Mouse (Mus musculus): ENCODE measurements around the gene Inpp5f. TPM values are rescaled to one million over a fixed set of nuclear protein-coding genes. Genes with fewer than 3 reads are reported as not detected.
A peak's percentile ranks its signal among the peaks of the same experiment; 100 is the strongest.

Inpp5f gene
- polyA plus RNA-seq, 1 experiment from 2014 or later: 303 TPM

DNA sequence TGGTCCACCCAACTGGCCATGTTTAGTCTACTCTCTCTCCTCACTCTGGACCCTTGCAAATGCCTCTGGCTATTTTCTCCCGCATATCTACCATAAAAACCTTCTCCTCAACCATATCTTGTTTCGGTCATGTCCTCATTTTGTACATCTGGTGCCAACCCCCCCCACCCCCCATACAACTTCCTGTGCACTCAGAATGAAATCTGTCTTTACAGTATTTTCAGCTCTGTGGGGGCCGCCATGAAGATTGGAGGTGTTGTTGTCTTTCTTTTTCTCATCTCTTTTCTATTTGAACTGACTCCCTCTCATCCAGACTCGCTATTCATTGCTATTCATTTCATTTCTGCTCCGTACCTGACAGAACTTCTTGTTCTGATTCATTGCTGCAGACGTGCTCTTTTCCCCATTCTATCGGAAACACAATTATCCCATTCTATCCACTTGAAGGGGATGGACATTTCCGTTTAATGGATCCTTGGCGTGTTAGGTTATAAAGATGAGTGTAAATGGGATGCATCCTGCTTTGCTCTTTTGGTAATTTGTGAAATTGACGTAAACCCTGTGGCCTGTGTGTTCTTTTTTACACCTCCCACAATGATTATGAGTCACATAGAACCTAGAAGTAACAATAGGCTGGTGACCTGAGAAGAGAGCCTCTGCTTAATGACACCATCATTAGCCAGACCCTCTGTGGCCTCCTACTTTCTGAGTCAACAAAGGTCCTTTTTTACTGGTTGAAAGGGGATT, 32.8 kb upstream of the Inpp5f start:
- ATAC-seq (ENCODE audit: low read depth): no peak
- no peaks in the 10 kb centered on the region for H3K36me3 ChIP-seq
- no peak overlapping the region for H3K4me2 ChIP-seq
- no peak overlapping the region for H3K9ac ChIP-seq
- H3K4me1 ChIP-seq (replicated peaks): peaks cover 15% of the 10 kb centered on the region
- no peak overlapping the region for H3K4me3 ChIP-seq
- H3K9me3 ChIP-seq: no peaks in the 10 kb centered on the region
- 38% methylated on average over 10 of the region's 10 CpGs for WGBS
- H3K27ac ChIP-seq (replicated peaks): no peak overlapping the region
- no peaks in the 10 kb centered on the region for H3K27me3 ChIP-seq

DNA sequence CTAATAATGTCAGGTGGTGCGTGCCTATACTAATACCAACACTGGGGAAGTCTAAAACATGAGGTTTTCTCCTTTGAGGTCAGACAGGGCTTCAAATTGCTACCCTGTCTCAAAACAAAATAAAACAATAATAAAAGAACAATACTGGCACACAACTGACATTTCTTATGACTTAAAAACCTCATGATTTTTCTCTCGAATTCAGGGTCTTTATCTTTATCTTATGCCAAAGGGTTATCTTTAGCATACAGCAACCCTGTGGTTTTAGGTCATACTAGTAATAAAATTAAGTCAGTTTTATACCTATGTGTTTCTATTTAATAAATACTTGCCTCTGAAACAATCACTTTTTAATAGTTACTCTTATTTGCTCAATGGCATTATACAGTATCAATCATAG, 31.7 kb upstream of the Inpp5f start:
- H3K27ac ChIP-seq (replicated peaks): no peak overlapping the region
- no peak for ATAC-seq (ENCODE audit: low read depth)
- peaks cover 9% of the 10 kb centered on the region; the same call in 1 of the 2 replicates for H3K4me1 ChIP-seq (replicated peaks)
- H3K9me3 ChIP-seq: no peaks in the 10 kb centered on the region
- H3K9ac ChIP-seq: no peak overlapping the region
- H3K27me3 ChIP-seq: no peaks in the 10 kb centered on the region
- H3K4me2 ChIP-seq: no peak overlapping the region
- WGBS: 68% methylated on average over 2 of the region's 2 CpGs
- H3K36me3 ChIP-seq: no peaks in the 10 kb centered on the region
- H3K4me3 ChIP-seq: no peak overlapping the region

DNA sequence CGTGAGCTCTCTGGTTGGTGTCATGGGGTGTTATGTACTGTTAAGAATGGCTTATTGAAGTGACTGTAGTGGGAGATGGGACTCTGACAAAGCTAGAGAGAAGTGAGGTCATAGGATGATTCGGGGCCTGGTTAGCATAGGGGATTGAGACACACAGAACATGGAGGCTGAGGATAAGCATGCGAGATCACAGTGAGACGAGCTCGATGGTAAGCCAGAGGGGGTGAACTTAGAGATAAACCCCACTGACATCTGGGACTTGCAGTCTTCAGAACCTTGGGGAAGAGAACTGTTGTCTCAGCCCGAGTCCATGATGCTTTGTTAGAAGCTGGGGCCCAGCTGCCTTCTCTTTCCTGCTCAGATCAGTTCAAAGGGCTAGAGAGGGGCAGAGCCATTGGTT, 30.8 kb upstream of the Inpp5f start:
- H3K27ac ChIP-seq (replicated peaks): no peak overlapping the region
- H3K9me3 ChIP-seq: no peaks in the 10 kb centered on the region
- peaks cover 9% of the 10 kb centered on the region; the same call in 1 of the 2 replicates for H3K4me1 ChIP-seq (replicated peaks)
- H3K4me2 ChIP-seq: no peak overlapping the region
- no peak for ATAC-seq (ENCODE audit: low read depth)
- H3K27me3 ChIP-seq: no peaks in the 10 kb centered on the region
- WGBS: 95% methylated on average over 6 of the region's 6 CpGs
- H3K36me3 ChIP-seq: no peaks in the 10 kb centered on the region
- H3K4me3 ChIP-seq: no peak overlapping the region
- H3K9ac ChIP-seq: no peak overlapping the region

DNA sequence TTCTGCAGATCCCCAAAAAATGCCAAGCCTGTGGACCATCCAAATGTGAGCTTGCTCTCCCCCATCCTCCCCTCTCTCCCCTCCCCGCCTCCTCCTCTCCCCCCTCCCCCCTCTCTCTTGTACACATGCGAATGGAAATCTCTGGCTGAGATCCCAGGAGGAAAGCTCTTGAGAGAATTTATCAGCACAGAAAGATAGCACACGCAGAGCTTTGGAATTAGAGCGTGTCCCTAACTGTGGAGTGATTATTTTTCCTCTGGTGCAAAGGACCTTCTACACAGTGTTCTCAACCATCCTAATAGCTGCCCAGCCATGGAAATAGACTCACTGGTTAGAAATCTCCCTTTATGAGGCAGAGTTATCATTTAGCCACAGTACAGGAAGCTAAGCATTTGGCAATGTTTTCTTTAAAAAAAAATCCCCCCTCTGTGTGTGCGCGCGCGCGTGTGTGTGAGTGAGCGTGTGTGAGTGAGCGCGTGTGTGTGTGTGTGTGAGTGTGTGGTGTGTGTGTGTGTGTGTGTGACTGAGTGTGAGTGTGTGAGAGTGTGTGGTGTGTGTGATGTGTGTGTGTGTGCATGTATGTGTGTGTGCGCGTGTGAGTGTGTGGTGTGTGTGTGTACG, 29.2 kb upstream of the Inpp5f start:
- no peaks in the 10 kb centered on the region for H3K36me3 ChIP-seq
- no peak overlapping the region for H3K4me3 ChIP-seq
- no peak overlapping the region for H3K9ac ChIP-seq
- no peak overlapping the region for H3K4me2 ChIP-seq
- peaks cover 9% of the 10 kb centered on the region; the same call in 1 of the 2 replicates for H3K4me1 ChIP-seq (replicated peaks)
- no peaks in the 10 kb centered on the region for H3K27me3 ChIP-seq
- no peaks in the 10 kb centered on the region for H3K9me3 ChIP-seq
- ATAC-seq (ENCODE audit: low read depth): 0 out of 2 replicates have a peak, but pooled peaks have one; percentile 27
- 71% methylated on average over 15 of the region's 15 CpGs for WGBS
- peak overlapping the region; percentile 67 for H3K27ac ChIP-seq (replicated peaks)

DNA sequence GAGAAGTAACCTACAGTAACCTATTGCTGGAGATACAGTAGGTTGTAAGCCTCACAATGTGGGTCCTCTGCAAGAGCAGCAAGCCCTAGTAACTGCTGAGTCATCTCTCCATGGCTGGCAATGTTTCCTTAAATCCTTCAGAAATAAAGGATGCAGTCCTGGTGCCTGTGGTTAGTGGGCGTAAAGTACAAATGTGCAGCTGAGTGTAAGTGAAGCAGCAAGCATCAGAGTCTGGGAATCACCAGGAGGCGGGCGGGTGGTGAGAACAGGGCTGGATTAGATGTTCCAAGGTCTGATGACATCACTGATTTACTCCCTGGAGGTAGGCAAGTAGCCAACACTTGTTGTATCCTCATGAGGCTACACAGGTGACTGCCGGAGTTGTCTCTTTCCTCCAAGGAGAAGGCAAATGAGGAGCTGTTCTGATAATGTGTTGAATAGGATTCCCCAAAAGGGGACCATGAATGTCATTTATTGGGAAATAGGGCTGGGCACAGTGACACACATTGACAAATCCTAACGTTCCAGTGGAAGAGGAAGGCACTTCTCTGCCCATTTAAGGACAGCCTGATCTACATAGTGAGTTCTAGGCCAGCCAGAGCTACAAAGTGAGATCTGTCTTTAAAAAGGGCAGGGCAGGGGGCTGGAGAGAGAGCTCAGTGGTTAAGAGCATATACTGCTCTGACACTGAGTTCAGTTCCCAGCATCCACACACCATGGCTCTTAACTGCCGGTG, 27.7 kb upstream of the Inpp5f start:
- ATAC-seq (ENCODE audit: low read depth): no peak
- H3K27ac ChIP-seq (replicated peaks): no peak overlapping the region

DNA sequence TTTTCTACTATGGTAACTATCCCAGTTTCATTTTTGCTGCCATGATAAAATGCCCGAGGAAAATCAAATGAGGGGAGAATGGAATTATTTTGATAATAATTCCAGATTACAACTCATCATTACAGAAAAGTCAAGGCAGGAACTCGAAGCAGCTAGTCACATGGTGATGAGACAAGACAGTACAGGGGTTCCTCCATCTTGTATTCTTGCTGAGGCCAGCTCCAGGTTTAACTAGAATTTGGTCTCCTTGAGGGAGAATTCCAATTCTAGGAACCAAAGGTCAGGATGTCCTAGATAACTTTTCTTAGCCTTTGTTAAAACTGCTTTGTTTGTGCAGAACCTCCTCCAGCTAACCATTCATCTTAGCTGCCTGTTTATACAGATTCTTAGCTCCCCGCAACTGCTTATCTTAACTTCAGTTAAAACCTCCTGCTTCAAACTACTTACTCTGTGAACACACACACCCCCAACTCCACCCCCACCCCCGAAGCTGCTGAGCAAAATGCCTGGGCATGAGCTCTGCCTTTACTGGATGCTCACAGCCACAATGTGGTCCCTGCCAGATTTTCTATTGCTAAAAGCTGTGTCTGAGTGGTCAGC, 23.7 kb upstream of the Inpp5f start:
- Histone ChIP-seq H3K4me2 (no peak overlapping the region), H3K27me3 (no peaks in the 10 kb centered on the region), H3K4me3 (no peak overlapping the region), H3K36me3 (no peaks in the 10 kb centered on the region), H3K27ac (replicated peaks) (no peak overlapping the region), H3K9me3 (no peaks in the 10 kb centered on the region), H3K4me1 (replicated peaks) (peaks cover 16% of the 10 kb centered on the region), H3K9ac (no peak overlapping the region)
- ATAC-seq (ENCODE audit: low read depth): no peak
- 72% methylated on average over 4 of the region's 4 CpGs for WGBS

More for the DNA sequence above, 27.7 kb upstream of the Inpp5f start:
- Histone ChIP-seq H3K9ac (no peak overlapping the region), H3K4me1 (replicated peaks) (peaks cover 9% of the 10 kb centered on the region; the same call in 1 of the 2 replicates), H3K4me2 (no peak overlapping the region), H3K27me3 (no peaks in the 10 kb centered on the region), H3K9me3 (no peaks in the 10 kb centered on the region), H3K4me3 (no peak overlapping the region), H3K36me3 (no peaks in the 10 kb centered on the region)
- 78% methylated on average over 6 of the region's 6 CpGs for WGBS

DNA sequence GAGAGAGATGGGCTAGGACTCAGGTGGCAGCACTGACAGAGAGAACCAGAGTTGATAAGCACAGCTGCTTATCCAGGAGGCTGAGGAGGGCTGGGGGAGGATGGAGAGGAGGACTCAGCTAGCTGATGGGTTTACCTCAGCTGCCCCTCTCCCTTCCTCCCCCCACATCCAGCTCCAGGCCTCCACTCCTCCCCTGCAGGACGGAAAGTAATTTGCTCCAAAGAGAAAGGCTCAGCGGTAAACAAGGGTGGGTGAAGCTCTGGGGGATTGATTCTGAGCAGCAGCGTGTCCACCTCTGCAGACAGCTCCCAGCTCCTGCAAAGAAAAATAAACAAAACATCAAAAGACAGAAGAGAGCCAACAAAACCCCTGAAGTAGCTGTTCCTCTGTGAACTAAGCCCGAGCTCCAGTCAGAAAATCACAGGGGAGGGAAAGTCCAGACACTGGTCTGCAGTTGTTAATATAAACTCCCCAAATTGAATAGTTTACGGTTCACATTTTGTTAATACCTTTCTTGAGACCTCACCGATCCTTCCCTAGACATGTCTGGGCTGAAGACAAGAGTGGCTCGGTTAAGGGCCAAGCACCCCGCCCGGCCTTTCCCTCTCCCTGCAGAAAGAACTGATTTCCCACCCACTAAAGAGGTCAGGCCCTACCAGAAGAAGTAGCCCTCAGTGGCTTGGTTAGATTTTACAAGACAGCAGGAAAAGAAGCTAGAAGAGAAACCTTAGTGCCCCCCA, 19.6 kb upstream of the Inpp5f start:
- Histone ChIP-seq H3K9me3 (no peaks in the 10 kb centered on the region), H3K4me1 (replicated peaks) (peaks cover 29% of the 10 kb centered on the region), H3K4me3 (no peak overlapping the region), H3K4me2 (peak overlapping the region; percentile 55; the same call in 1 of the 2 replicates), H3K27me3 (no peaks in the 10 kb centered on the region), H3K27ac (replicated peaks) (peak overlapping the region; percentile 82), H3K9ac (peak overlapping the region; percentile 55; the same call in 1 of the 2 replicates), H3K36me3 (no peaks in the 10 kb centered on the region)
- peak; percentile 84 for ATAC-seq (ENCODE audit: low read depth)
- WGBS: 7% methylated on average over 9 of the region's 9 CpGs

DNA sequence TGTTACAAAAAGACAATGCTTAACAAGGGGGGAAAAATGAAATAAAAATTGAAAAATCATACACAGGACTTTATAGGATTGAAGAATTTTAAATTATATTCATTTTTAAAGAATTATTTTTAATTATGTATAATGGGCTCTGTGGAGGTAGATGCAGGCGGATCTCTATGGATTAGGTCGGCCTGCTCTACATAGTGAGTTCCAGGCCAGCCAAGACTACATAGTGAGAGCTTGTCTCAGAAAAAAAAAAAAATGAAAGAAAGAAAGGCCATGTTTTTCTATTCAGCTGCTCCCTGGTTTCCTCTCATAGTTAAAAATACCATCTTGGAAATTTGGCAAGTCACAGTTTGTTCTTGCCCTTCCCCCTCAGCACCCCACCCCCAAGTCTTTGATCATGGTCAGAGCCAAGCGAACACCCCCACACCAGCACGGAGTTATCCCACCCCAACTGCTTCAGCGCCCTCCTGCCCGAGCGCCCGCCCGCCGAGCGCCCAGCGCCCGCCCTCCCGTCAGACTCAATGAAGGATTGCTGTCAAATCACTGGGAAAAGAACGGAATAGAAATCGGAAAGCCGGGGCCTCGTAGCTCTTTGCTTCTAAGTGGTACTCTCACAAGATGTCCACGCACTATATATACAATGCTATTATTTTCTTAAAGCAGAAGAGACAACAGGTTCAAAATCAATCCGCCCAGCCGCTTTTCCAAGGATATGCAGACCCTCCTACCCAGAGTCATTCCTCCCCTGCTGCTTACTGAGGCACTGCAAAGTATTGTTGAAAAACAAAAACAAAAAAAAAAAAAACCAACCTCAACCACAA, 18.8 kb upstream of the Inpp5f start:
- Histone ChIP-seq H3K4me2 (peak overlapping the region; percentile 55), H3K27me3 (no peaks in the 10 kb centered on the region), H3K9ac (peak overlapping the region; percentile 62), H3K9me3 (no peaks in the 10 kb centered on the region), H3K4me3 (peak overlapping the region; percentile 26), H3K4me1 (replicated peaks) (peaks cover 29% of the 10 kb centered on the region), H3K27ac (replicated peaks) (peak overlapping the region; percentile 82), H3K36me3 (no peaks in the 10 kb centered on the region)
- WGBS: 4% methylated on average over 21 of the region's 21 CpGs
- ATAC-seq (ENCODE audit: low read depth): peak; percentile 40; the same call in 1 of the 2 replicates

DNA sequence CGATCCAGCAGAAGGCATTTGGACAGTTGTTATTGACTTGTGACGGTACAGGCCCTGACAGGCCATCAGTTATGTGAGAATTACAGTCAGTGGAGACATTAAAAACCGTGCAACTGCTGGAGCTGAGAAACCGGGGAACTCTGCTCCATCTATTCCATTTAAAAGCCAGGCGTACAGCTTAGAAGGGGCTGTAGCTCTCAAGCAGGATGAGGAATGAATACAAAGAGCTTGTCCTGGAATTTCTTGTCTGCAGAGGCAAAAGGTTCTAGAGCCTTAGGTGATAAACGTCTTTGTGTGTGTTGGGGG, 18.2 kb upstream of the Inpp5f start:
- Histone ChIP-seq H3K9ac (peak overlapping the region; percentile 62), H3K9me3 (no peaks in the 10 kb centered on the region), H3K4me2 (peak overlapping the region; percentile 55), H3K27ac (replicated peaks) (peak overlapping the region; percentile 82), H3K4me3 (peak overlapping the region; percentile 26), H3K27me3 (no peaks in the 10 kb centered on the region), H3K36me3 (no peaks in the 10 kb centered on the region), H3K4me1 (replicated peaks) (peaks cover 29% of the 10 kb centered on the region)
- 1% methylated on average over 6 of the region's 6 CpGs for WGBS
- peak; percentile 41 for ATAC-seq (ENCODE audit: low read depth)

DNA sequence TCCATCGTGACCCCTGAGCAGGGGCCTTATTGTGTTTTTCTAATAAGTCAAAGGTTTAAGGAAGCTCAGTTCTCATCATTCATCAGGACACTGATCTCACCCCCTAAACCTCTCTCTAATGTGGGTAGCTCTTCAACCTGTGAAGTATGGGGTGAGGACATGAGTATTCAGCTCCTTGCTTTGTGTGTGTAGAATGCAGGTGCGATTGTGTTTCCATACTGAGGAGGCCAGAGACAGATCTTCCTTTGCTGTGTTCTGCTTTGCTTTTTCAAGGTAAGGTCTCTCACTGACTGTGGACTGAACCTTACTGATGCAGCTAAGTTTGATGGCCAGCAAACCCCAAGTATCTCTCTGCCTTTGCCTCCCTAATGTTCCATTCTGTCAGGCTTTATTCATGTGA, 14.9 kb upstream of the Inpp5f start:
- peaks cover 24% of the 10 kb centered on the region for H3K4me1 ChIP-seq (replicated peaks)
- 93% methylated on average over 2 of the region's 2 CpGs for WGBS
- H3K9ac ChIP-seq: no peak overlapping the region
- no peaks in the 10 kb centered on the region for H3K27me3 ChIP-seq
- H3K4me3 ChIP-seq: no peak overlapping the region
- H3K27ac ChIP-seq (replicated peaks): no peak overlapping the region
- H3K4me2 ChIP-seq: no peak overlapping the region
- no peaks in the 10 kb centered on the region for H3K36me3 ChIP-seq
- no peak for ATAC-seq (ENCODE audit: low read depth)
- no peaks in the 10 kb centered on the region for H3K9me3 ChIP-seq

DNA sequence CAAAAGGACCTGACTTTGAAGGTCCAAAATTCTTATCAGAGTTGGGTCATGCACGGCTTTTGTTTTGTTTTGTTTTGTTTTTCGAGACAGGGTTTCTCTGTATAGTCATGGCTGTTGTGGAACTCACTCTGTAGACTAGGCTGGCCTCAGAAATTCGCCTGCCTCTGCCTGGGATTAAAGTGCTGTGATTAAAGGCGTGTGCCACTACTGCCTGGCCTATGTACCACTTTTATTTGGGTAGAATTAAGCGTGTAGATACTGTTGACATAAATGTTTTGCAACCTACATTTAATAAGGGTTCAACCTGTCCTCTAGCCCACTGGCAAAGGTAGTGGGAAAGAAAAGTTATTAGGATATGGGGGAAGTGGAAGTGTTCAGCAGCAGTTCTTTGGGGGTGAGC, 12.1 kb upstream of the Inpp5f start:
- Histone ChIP-seq H3K4me2 (no peak overlapping the region), H3K9ac (no peak overlapping the region), H3K27ac (replicated peaks) (no peak overlapping the region), H3K9me3 (no peaks in the 10 kb centered on the region), H3K4me1 (replicated peaks) (no peaks in the 10 kb centered on the region), H3K36me3 (no peaks in the 10 kb centered on the region), H3K4me3 (no peak overlapping the region), H3K27me3 (no peaks in the 10 kb centered on the region)
- 85% methylated on average over 5 of the region's 5 CpGs for WGBS
- ATAC-seq (ENCODE audit: low read depth): no peak

All from neural tube, embryonic 13.5 days (tissue).